Mouse (Mus musculus): ENCODE results near the gene Ano8.
A peak's percentile ranks its signal among the peaks of the same experiment; 100 is the strongest.
"Not testable (repeated sequence)": the region's sequence is repeated elsewhere in the genome, so short reads cannot be mapped to it uniquely, and the experiment has no call there.

Gene Ano8

DNA sequence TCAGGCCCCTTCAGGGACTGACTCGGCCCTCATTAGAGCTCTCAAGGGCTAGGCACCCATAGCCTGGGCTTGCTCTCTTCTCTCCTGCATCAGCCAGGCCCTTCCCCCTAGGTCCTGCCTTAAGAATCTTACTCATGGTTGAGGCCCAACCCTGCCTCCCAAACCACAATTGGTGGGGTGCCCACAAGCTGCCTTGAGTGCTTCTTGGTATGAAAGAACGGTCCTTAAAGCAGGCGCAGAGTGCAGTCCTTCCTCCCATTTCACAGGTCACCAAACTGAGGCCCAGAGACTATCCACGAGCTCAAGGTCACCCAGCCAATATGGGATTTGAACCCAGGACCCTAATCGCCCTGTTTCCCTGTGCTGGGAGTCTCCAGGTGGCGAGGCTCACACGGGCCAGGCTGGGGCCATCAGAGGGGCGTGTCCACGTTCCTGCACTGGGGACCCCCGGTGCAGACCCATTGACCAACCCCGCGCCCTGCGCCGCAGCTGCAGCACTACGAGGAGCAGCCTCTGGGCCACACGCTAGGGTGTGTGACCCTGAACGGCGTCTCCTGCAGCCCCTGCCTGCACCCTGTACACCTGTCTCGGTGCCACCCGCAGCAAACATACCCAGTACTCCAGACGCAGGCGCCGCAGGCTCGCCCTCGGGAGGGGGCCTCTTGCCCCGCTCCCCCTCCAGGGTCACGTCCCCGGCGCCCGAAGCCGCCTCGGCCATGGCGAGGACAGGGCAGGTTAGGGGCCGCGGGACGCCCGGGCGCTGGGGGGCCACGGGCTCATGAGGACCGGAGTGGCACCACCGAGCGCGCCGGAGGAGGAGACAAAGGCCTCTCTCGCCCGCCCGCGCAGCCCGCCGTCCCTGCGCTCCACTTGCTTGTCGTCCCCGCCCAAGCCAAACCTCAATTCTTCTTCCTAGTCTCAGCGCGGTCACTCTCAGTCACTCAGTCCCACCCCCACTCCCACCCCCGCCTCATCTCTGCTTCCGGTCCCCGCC is at the start of gene Ano8:
Gene Ano8 (minus strand): TSS at position 822 of the 994 bp plus-strand sequence.
- Histone ChIP-seq H3K36me3 (ENCODE audit: control insufficient read depth, insufficient read depth, low read length, poor library complexity, severe bottlenecking) (no peaks in the 10 kb centered on the region), H3K27me3 (ENCODE audit: control insufficient read depth, insufficient read depth, low read length, poor library complexity, severe bottlenecking) (no peaks in the 10 kb centered on the region)
- peak; percentile 84 for DNase-seq (ENCODE audit: low read depth, low spot score)

DNA sequence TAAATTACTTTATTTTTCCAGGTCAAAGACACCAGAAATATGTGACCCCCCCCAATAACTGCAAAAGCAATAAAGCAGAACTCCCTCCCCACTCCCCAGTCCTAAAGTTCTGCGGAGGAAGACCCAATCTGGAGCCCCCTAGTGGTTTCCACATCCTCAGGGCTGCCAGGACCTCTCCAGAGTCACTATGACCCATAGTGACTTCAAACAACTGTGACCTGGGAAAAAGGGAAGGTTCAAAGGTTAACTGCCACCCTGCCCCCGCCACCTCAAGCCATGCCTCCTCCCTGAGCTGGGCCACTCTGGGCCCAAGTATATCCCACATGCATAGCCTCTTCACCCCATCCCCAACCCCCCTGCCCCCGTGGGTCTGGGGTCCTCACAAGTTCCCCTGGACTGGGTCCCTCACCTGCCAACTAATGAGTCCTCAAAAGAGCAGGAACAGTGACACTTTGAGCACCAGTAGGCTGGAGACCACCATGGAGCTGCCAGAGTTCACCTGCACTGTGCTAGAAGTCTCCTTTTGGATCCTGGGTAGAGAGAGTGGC is 48.6 kb upstream of the Ano8 start:
- H3K36me3 ChIP-seq (ENCODE audit: control insufficient read depth, insufficient read depth, low read length, poor library complexity, severe bottlenecking): no peaks in the 10 kb centered on the region
- no peak for DNase-seq (ENCODE audit: low read depth, low spot score)
- no peaks in the 10 kb centered on the region for H3K27me3 ChIP-seq (ENCODE audit: control insufficient read depth, insufficient read depth, low read length, poor library complexity, severe bottlenecking)

DNA sequence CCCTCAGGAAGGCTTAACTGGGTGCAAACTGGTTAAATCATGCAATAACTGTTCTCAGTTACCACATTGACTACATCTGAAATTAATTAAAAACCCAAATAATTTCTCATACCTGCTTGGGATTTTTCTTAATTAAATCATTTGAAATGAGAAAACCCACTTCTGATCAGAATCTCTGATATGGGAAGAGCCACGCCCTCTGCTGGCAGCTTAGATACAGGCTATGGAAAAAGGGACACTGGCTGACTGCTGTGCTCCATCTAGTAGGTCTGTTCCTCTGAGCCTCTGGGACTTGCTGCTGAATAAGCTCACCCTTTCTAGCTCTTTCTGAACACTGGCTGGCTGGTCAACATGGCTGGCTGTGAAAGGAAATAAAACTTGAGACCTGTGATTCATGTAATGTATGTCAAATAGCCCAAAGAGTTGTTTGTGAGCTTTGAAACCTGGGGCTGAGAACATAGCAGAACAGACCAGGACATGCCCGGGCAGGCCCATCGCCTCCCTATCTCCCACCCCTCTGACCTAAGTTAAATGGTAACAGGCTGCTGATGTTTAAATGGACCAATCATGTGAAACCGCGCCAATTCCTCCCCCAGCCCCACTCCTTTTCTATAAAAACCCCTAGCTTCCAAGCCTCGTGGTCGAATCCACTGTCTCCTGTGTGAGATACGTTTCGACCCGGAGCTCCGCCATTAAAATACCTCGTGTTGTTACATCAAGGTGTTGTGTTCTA is 45.1 kb upstream of the Ano8 start:
- H3K36me3 ChIP-seq (ENCODE audit: control insufficient read depth, insufficient read depth, low read length, poor library complexity, severe bottlenecking); H3K27me3 ChIP-seq (ENCODE audit: control insufficient read depth, insufficient read depth, low read length, poor library complexity, severe bottlenecking): not testable (repeated sequence)
- peak; percentile 64 for DNase-seq (ENCODE audit: low read depth, low spot score)

DNA sequence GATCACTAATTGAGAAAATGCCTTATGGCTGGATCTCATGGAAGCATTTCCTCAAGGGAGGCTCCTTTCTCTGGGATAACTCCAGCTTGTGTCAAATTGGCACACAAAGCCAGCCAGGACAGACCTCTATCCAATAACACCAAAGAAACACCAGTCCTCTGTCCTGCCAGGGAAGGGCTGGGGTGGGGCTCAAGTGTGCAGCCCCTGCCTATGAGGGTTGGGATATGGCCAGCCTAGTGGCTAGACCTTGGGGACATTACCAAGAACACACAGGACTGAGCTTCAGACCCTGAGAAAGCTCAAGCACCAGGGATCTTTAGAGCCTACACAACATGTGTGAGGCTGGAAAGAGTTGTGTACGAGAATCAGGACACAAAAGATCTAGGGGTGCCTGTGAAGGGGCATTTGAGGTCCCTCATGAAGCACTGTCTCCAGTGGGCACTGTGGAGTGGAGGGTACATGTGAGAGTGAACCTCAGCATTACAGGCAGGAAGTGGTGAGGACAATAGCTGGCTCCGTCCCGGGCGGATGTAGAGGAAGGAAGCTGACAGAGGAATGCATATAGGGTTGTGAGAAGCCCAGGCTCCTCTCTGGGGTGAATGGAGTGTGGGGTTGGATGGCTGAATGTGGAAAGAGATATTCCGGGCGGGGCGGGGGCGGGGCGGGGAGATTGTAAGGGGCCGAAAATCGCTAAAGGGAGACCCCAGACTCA is 42.8 kb upstream of the Ano8 start:
- DNase-seq (ENCODE audit: low read depth, low spot score): no peak
- Histone ChIP-seq H3K27me3 (ENCODE audit: control insufficient read depth, insufficient read depth, low read length, poor library complexity, severe bottlenecking) (no peaks in the 10 kb centered on the region), H3K36me3 (ENCODE audit: control insufficient read depth, insufficient read depth, low read length, poor library complexity, severe bottlenecking) (no peaks in the 10 kb centered on the region)

DNA sequence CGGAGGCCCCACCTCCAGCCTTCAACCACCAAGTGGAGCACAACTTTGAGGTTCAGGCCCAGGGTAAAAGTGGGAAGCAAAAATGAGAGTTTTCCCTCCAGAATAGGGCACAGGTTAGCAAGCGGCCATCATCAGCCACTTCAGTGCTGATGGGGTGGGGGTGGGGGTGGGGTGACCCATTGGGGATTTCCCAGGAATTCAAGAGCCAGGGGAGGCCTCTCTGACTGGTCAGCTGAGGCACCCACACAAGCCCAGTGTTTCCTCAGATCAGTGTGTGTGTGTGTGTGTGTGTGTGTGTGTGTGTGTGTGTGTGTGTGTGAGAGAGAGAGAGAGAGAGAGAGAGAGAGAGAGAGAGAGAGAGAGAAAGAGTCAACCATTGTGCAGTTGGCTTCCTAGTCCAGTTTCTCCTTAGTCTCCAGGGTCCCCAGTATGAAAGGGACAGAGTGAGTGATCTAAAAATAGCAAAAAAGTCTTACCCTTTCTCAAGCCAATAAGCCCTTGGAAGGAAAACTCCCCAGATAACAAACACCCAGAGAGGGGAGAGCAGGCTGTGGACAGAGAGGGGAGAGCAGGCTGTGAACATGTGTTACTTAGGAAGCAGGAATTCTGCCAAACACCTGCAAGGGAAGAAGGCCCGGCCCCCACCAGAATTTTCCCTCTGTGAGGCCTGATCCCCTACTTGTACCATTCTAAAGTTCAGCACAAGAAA is 41.6 kb upstream of the Ano8 start:
- DNase-seq (ENCODE audit: low read depth, low spot score): no peak

DNA sequence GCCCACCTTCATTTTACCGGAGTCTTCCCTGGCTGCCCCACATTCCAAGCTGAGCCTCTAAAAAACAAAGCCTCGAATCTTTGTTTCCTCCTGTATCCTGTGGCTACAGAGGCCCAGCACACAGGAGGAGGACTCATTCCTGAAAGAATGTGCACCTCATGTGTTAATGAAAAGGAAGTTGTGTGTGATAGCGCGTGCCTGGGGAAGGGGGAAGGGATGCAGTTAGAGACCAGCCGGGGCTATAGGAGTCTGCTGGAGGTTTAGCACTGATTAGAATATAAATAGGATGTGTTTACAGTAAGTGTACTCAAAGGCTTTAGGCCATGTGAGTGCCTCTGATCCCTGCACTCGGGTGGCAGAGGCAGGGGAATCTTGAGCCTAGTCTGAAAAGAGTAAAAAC is 40.5 kb upstream of the Ano8 start:
- Histone ChIP-seq H3K36me3 (ENCODE audit: control insufficient read depth, insufficient read depth, low read length, poor library complexity, severe bottlenecking) (no peaks in the 10 kb centered on the region), H3K27me3 (ENCODE audit: control insufficient read depth, insufficient read depth, low read length, poor library complexity, severe bottlenecking) (no peaks in the 10 kb centered on the region)
- DNase-seq (ENCODE audit: low read depth, low spot score): no peak

More for the DNA sequence above, 41.6 kb upstream of the Ano8 start:
- H3K27me3 ChIP-seq (ENCODE audit: control insufficient read depth, insufficient read depth, low read length, poor library complexity, severe bottlenecking): no peaks in the 10 kb centered on the region
- no peaks in the 10 kb centered on the region for H3K36me3 ChIP-seq (ENCODE audit: control insufficient read depth, insufficient read depth, low read length, poor library complexity, severe bottlenecking)

DNA sequence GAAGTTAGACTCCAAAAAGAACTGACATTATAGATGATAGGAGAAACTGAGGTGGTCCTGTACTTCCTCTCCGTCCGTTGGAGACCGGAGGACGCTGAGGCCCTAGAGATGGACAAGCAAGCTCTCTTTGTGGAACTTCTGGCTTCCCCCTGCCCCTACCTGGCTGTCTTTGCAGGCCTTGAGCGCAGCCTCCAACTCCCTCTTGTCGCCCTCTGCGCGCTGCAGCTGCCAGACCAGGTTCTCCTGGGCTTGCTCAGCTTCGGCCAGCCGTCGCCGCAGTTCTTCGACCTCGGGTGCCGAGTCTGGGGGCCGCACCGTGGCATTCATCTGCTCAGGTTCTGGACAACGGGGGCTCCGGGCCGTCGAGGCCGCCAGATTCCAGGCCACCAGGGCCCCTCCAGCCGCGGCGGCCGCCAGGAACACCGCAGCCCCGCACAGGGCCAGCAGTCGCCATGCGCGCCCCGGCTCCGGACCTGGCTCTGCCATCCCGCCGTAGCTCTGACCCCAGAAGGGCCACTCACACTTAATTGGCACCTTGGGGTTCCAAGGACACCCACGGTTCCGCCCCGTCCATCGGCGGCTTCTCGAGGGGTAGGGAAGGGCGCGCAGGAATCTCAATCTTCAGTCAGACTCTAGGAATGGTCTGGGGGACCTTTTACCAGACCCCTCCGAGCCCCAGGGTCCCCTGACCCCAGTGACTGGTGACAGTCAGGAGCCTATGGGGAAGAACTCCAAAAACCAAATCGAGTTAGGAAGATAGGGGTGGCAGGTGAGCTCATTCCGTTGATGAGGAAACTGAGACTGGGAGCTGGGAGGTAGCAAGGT is 39.7 kb upstream of the Ano8 start, which contains the start of gene Ccdc194:
Gene Ccdc194 (minus strand): TSS at position 486 of the 825 bp plus-strand sequence.
- no peaks in the 10 kb centered on the region for H3K27me3 ChIP-seq (ENCODE audit: control insufficient read depth, insufficient read depth, low read length, poor library complexity, severe bottlenecking)
- no peaks in the 10 kb centered on the region for H3K36me3 ChIP-seq (ENCODE audit: control insufficient read depth, insufficient read depth, low read length, poor library complexity, severe bottlenecking)
- DNase-seq (ENCODE audit: low read depth, low spot score): no peak

DNA sequence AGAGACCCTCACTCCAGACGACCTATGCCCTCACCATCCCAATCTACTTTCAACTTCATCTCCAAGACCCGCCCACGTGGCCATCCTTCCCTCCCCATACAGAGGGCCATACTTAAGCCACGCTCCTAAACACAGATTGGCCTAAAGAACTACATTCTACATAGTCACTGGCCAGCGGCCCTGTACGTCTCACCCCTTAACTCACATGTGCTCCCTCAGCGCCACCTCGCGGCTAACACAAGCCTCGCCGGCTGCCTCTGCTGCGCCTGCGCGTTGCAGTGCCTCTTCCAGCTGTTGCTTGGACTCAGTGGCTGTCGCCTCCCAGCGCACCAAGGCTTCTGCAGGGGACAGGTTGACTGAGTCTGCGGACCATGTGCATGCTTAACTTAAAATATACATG is 35.9 kb upstream of the Ano8 start:
- H3K27me3 ChIP-seq (ENCODE audit: control insufficient read depth, insufficient read depth, low read length, poor library complexity, severe bottlenecking): no peaks in the 10 kb centered on the region
- peak; percentile 96 for DNase-seq (ENCODE audit: low read depth, low spot score)
- H3K36me3 ChIP-seq (ENCODE audit: control insufficient read depth, insufficient read depth, low read length, poor library complexity, severe bottlenecking): no peaks in the 10 kb centered on the region

DNA sequence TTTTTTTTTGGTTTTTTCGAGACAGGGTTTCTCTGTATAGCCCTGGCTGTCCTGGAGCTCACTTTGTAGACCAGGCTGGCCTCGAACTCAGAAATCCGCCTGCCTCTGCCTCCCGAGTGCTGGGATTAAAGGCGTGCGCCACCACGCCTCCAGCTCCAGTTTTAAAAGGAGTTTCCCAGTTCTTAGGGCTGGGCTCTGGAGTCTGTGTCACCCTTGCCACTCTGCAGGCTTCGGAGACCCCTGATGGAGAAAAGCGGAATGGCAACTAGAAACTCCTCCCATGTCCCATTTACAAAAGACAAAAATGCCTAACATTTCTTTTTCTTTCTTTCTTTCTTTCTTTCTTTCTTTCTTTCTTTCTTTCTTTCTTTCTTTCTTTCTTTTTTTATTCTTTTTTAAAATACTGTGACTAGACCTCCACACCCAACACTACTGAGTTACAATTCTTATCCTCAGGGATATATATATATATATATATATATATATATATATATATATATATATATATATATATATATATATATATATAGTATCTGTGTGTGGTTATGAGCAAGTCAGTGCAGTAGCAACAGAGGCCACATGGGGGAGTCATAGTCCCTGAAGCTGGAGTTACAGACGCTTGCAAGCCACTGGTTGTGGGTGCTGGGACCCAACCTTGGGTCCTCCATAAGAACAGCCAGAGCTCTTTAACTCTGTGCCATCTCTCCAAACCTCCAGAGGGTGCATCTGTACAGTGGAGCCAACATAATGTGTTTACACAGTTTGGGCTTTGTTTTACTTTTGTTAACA is 33.5 kb upstream of the Ano8 start:
- H3K27me3 ChIP-seq (ENCODE audit: control insufficient read depth, insufficient read depth, low read length, poor library complexity, severe bottlenecking); H3K36me3 ChIP-seq (ENCODE audit: control insufficient read depth, insufficient read depth, low read length, poor library complexity, severe bottlenecking): not testable (repeated sequence)
- DNase-seq (ENCODE audit: low read depth, low spot score): peak; percentile 75

DNA sequence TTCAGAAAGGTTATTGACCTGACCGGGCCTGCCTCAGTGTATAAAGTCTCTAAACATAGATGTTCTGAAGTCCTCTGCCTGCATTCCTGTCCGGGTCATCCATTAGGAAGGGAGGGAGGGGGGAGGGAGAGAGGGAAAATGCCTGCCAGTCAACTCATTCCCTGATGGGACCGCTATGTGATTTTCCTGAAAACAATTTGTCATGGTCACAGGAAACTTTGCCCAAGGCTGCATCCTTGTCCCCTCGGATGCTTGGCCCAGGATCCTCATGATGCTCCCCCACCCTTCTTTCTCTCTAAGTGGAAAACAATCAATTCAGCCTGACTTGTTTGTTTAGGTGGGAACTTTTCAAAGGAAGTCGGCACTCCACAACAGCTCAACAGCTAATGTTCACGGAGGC is 31.0 kb upstream of the Ano8 start:
- H3K36me3 ChIP-seq (ENCODE audit: control insufficient read depth, insufficient read depth, low read length, poor library complexity, severe bottlenecking): no peaks in the 10 kb centered on the region
- no peak for DNase-seq (ENCODE audit: low read depth, low spot score)
- no peaks in the 10 kb centered on the region for H3K27me3 ChIP-seq (ENCODE audit: control insufficient read depth, insufficient read depth, low read length, poor library complexity, severe bottlenecking)

DNA sequence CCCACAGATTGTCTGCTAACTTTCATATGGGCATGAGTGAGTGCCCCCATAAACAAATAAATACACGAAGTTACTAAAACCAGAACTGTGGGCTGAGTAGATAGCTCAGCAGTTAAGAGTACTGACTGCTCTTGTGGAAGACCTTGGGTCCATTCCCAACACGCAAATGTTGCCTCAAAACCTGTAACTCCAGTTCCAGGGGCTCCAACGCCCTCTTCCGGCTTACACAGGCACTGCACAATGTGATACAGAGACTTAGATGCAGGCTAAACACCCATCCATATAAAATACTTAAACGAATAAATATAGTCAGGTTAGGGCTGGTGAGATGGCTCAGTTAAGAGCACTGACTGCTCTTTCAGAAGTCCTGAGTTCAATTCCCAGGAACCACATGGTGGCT is 29.3 kb upstream of the Ano8 start:
- Histone ChIP-seq H3K27me3 (ENCODE audit: control insufficient read depth, insufficient read depth, low read length, poor library complexity, severe bottlenecking) (no peaks in the 10 kb centered on the region), H3K36me3 (ENCODE audit: control insufficient read depth, insufficient read depth, low read length, poor library complexity, severe bottlenecking) (no peaks in the 10 kb centered on the region)
- DNase-seq (ENCODE audit: low read depth, low spot score): no peak

DNA sequence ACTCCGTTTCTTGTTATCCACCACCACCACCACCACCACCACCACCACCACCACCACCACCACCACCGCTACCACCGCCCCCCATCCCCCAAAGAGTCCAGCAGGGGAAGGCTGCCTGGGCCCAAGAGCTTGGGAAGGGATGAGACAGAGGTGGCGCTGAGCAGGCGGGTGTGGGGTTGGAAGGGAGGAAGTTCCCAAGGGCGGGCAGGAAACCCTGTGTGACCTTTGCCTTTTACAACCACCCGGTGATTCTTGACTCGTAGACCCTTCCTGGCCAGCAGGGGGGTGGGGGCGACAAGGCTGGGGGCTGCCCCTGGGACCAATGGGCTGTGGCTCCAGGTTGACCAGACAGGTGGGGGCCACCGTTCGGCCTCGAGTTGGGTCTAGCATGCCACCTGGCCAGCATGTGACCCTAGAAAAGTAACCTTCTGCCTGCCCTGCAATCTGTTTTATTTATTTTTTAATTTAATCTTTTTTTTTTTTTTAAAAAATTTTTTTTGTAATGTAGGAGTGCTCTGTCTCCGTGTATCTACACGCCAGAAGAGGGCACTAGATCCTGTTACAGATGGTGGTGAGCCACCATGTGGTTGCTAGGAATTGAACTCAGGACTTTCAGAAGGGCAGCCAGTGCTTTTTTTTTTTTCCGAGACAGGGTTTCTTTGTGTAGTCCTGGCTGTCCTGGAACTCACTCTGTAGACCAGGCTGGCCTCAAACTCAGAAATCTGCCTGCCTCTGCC is 27.4 kb upstream of the Ano8 start:
- Histone ChIP-seq H3K36me3 (ENCODE audit: control insufficient read depth, insufficient read depth, low read length, poor library complexity, severe bottlenecking) (no peaks in the 10 kb centered on the region), H3K27me3 (ENCODE audit: control insufficient read depth, insufficient read depth, low read length, poor library complexity, severe bottlenecking) (no peaks in the 10 kb centered on the region)
- DNase-seq (ENCODE audit: low read depth, low spot score): no peak
